Mouse (Mus musculus): ENCODE measurements around the gene Plscr1. TPM values are rescaled to one million over a fixed set of nuclear protein-coding genes. Genes with fewer than 3 reads are reported as not detected.

The Plscr1 gene
- total and polyA plus RNA-seq, 2 experiments from 2014 or later = 6.5 to 12.2 TPM

GRCm38 (mm10) chr9:92253585-92254321 lies 4.2 kb downstream of the Plscr1 start:
- DNase-seq (ENCODE audit: low spot score) (no peak), ATAC-seq (no peak)
- Histone ChIP-seq H3K4me2 (ENCODE audit: low read depth, low read length) (no peak overlapping the region), H3K9ac (replicated peaks; ENCODE audit: low read length) (no peak overlapping the region), H3K4me3 (ENCODE audit: low read length) (no peak overlapping the region), H3K9me3 (ENCODE audit: low read length) (no peaks in the 10 kb centered on the region), H3K4me1 (ENCODE audit: insufficient read depth, low read length) (no peaks in the 10 kb centered on the region), H3K27me3 (ENCODE audit: insufficient read depth, low read length) (no peaks in the 10 kb centered on the region), H3K36me3 (ENCODE audit: insufficient read depth, low read length) (no peaks in the 10 kb centered on the region), H3K27ac (no peak overlapping the region)
- 94% methylated on average over 10 of the region's 10 CpGs for WGBS
- no peak for TF ChIP-seq CTCF (IDR thresholded peaks at IDR 0.05; ENCODE audit: low read depth)

GRCm38 (mm10) chr9:92260481-92261159 lies 11.1 kb downstream of the Plscr1 start:
- ATAC-seq (no peak), DNase-seq (ENCODE audit: low spot score) (no peak)
- H3K4me2 ChIP-seq (ENCODE audit: low read depth, low read length) = no peak overlapping the region
- no peaks in the 10 kb centered on the region for H3K9me3 ChIP-seq (ENCODE audit: low read length)
- H3K36me3 ChIP-seq (ENCODE audit: insufficient read depth, low read length) = no peaks in the 10 kb centered on the region
- H3K27ac ChIP-seq = no peak overlapping the region
- no peaks in the 10 kb centered on the region for H3K27me3 ChIP-seq (ENCODE audit: insufficient read depth, low read length)
- H3K4me3 ChIP-seq (ENCODE audit: low read length) = no peak overlapping the region
- H3K4me1 ChIP-seq (ENCODE audit: insufficient read depth, low read length) = no peaks in the 10 kb centered on the region
- no peak overlapping the region for H3K9ac ChIP-seq (replicated peaks; ENCODE audit: low read length)
- WGBS = 89% methylated on average over 7 of the region's 7 CpGs
- no peak for TF ChIP-seq CTCF (IDR thresholded peaks at IDR 0.05; ENCODE audit: low read depth)

- no peak for TF ChIP-seq CTCF (IDR thresholded peaks at IDR 0.05; ENCODE audit: low read depth)
- H3K36me3 ChIP-seq (ENCODE audit: insufficient read depth, low read length) = no peaks in the 10 kb centered on the region
- no peak overlapping the region for H3K4me3 ChIP-seq (ENCODE audit: low read length)
- 85% methylated on average over 4 of the region's 4 CpGs for WGBS
- H3K9ac ChIP-seq (replicated peaks; ENCODE audit: low read length) = no peak overlapping the region
- no peaks in the 10 kb centered on the region for H3K27me3 ChIP-seq (ENCODE audit: insufficient read depth, low read length)
- H3K27ac ChIP-seq = no peak overlapping the region
- ATAC-seq (no peak), DNase-seq (ENCODE audit: low spot score) (no peak)
- H3K4me2 ChIP-seq (ENCODE audit: low read depth, low read length) = no peak overlapping the region
- H3K9me3 ChIP-seq (ENCODE audit: low read length) = no peaks in the 10 kb centered on the region
- H3K4me1 ChIP-seq (ENCODE audit: insufficient read depth, low read length) = no peaks in the 10 kb centered on the region
Observed at GRCm38 (mm10) chr9:92265719-92266118, 16.2 kb downstream of the Plscr1 start.

- H3K27me3 ChIP-seq (ENCODE audit: insufficient read depth, low read length) = no peaks in the 10 kb centered on the region
- TF ChIP-seq CTCF (IDR thresholded peaks at IDR 0.05; ENCODE audit: low read depth) = no peak
- H3K27ac ChIP-seq = no peak overlapping the region
- no peak overlapping the region for H3K4me3 ChIP-seq (ENCODE audit: low read length)
- H3K4me1 ChIP-seq (ENCODE audit: insufficient read depth, low read length) = no peaks in the 10 kb centered on the region
- H3K36me3 ChIP-seq (ENCODE audit: insufficient read depth, low read length) = no peaks in the 10 kb centered on the region
- no peak overlapping the region for H3K4me2 ChIP-seq (ENCODE audit: low read depth, low read length)
- H3K9me3 ChIP-seq (ENCODE audit: low read length) = no peaks in the 10 kb centered on the region
- DNase-seq (ENCODE audit: low spot score) (no peak), ATAC-seq (no peak)
- 74% methylated on average over 8 of the region's 8 CpGs for WGBS
- H3K9ac ChIP-seq (replicated peaks; ENCODE audit: low read length) = no peak overlapping the region
Observed at GRCm38 (mm10) chr9:92266558-92267171, 17.1 kb downstream of the Plscr1 start.

- H3K27me3 ChIP-seq (ENCODE audit: insufficient read depth, low read length) = no peaks in the 10 kb centered on the region
- H3K36me3 ChIP-seq (ENCODE audit: insufficient read depth, low read length) = no peaks in the 10 kb centered on the region
- no peak for TF ChIP-seq CTCF (IDR thresholded peaks at IDR 0.05; ENCODE audit: low read depth)
- DNase-seq (ENCODE audit: low spot score) = no peak
- H3K4me3 ChIP-seq (ENCODE audit: low read length) = no peak overlapping the region
- no peaks in the 10 kb centered on the region for H3K9me3 ChIP-seq (ENCODE audit: low read length)
- H3K4me1 ChIP-seq (ENCODE audit: insufficient read depth, low read length) = no peaks in the 10 kb centered on the region
- no peak overlapping the region for H3K9ac ChIP-seq (replicated peaks; ENCODE audit: low read length)
- no peak overlapping the region for H3K27ac ChIP-seq
- ATAC-seq = no peak
- H3K4me2 ChIP-seq (ENCODE audit: low read depth, low read length) = no peak overlapping the region
- 93% methylated on average over 1 of the region's 1 CpGs for WGBS
Observed at GRCm38 (mm10) chr9:92267732-92268131, 18.2 kb downstream of the Plscr1 start.

- TF ChIP-seq CTCF (IDR thresholded peaks at IDR 0.05; ENCODE audit: low read depth) = no peak
- H3K4me1 ChIP-seq (ENCODE audit: insufficient read depth, low read length) = no peaks in the 10 kb centered on the region
- H3K27ac ChIP-seq = no peak overlapping the region
- no peak overlapping the region for H3K4me2 ChIP-seq (ENCODE audit: low read depth, low read length)
- H3K9ac ChIP-seq (replicated peaks; ENCODE audit: low read length) = no peak overlapping the region
- no peaks in the 10 kb centered on the region for H3K27me3 ChIP-seq (ENCODE audit: insufficient read depth, low read length)
- DNase-seq (ENCODE audit: low spot score) = no peak
- WGBS = 95% methylated on average over 5 of the region's 5 CpGs
- no peak overlapping the region for H3K4me3 ChIP-seq (ENCODE audit: low read length)
- no peak for ATAC-seq
- H3K9me3 ChIP-seq (ENCODE audit: low read length) = no peaks in the 10 kb centered on the region
- no peaks in the 10 kb centered on the region for H3K36me3 ChIP-seq (ENCODE audit: insufficient read depth, low read length)
Observed at GRCm38 (mm10) chr9:92269829-92270404, 20.4 kb downstream of the Plscr1 start.

All from hindbrain, postnatal 0 days (tissue).